Mouse (Mus musculus) megakaryocyte, embryonic 14.5 days (primary cell): ENCODE results near the gene Ptbp3. TPM values are rescaled to one million over a fixed set of nuclear protein-coding genes. Genes with fewer than 3 reads are reported as not detected.

Experiments
- H3K27me3 ChIP-seq: replicated peaks from 2 replicates; pipeline ENCODE3; 2012; ENCODE audit warnings: inconsistent platforms
- H3K36me3 ChIP-seq: replicated peaks from 2 replicates; pipeline ENCODE3; 2012; ENCODE audit warnings: low read length, inconsistent platforms, mixed read lengths
- H3K4me1 ChIP-seq: 2 replicates; pipeline ENCODE4 v1.6.1; 2012; ENCODE audit warnings: inconsistent platforms
- H3K4me3 ChIP-seq: replicated peaks from 2 replicates; pipeline ENCODE3; 2012; ENCODE audit warnings: moderate library complexity, mild to moderate bottlenecking, inconsistent platforms
- H3K9me3 ChIP-seq: 2 replicates; pipeline ENCODE4 v1.6.1; 2012; ENCODE audit warnings: inconsistent platforms
- FLI1 ChIP-seq: IDR thresholded peaks from 2 replicates; pipeline ENCODE4 v1.6.1; 2012; ENCODE audit warnings: low read length, inconsistent platforms, mixed read lengths
- GATA1 ChIP-seq: IDR thresholded peaks from 3 replicates; pipeline ENCODE4 v1.6.1; 2012; ENCODE audit warnings: mixed read lengths, low read length, inconsistent platforms, borderline replicate concordance
- polyA plus RNA-seq: library from polyadenylated mRNA; stranded (reverse); fragments of >175 nt; gene quantifications from 2 replicates; pipeline ENCODE4 v1.2.3, GENCODE M21; 2012; ENCODE audit warnings: low replicate concordance; ENCODE audit not compliant: insufficient read depth

Gene Ptbp3
- polyA plus RNA-seq = 14.1 and 20.4 TPM in 2 replicates

- Histone ChIP-seq H3K9me3 (no peaks in the 10 kb centered on the region), H3K4me1 (peaks cover 34% of the 10 kb centered on the region), H3K36me3 (no peaks in the 10 kb centered on the region), H3K27me3 (no peaks in the 10 kb centered on the region), H3K4me3 (peak within 1 kb of the TSS; percentile 95)
- TF ChIP-seq GATA1 (no peak), FLI1 (no peak)
Observed at GRCm38 (mm10) chr4:59549175-59549976, at the start of gene Ptbp3. Gene Ptbp3, minus strand, starts transcription at chr4:59549364.

- Histone ChIP-seq H3K4me1 (peaks cover 12% of the 10 kb centered on the region; the same call in 1 of the 2 replicates), H3K9me3 (no peaks in the 10 kb centered on the region), H3K36me3 (peaks cover 52% of the 10 kb centered on the region), H3K27me3 (no peaks in the 10 kb centered on the region), H3K4me3 (no peak overlapping the region)
- no peak for TF ChIP-seq GATA1
- no peak for TF ChIP-seq FLI1
Observed at GRCm38 (mm10) chr4:59596556-59596955, 47.4 kb upstream of the Ptbp3 start.

DNA sequence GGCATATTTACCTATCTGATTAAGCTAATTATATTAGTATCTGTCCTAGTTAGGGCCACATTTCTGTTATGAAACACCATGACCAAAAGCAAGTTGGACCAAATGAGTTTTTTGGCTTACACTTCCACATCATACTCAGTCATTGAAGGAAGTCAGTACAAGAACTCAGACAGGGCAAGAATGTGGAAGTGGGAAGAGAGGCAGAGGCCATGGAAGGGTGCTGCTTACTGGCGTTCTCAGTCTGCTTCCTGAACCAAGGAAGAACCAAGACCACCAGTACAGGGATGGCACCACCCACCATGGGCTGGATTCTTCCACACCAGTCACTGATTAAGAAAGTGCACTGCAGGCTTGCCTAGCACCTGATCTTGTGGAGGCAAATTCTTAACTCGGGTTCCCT, 45.5 kb upstream of the Ptbp3 start:
- no peak for TF ChIP-seq GATA1
- no peak for TF ChIP-seq FLI1
- peaks cover 50% of the 10 kb centered on the region for H3K36me3 ChIP-seq

GRCm38 (mm10) chr4:59587872-59588226, 38.7 kb upstream of the Ptbp3 start:
- Histone ChIP-seq H3K4me1 (peaks cover 17% of the 10 kb centered on the region), H3K36me3 (peaks cover 27% of the 10 kb centered on the region), H3K9me3 (no peaks in the 10 kb centered on the region), H3K4me3 (no peak overlapping the region), H3K27me3 (no peaks in the 10 kb centered on the region)
- TF ChIP-seq GATA1 = no peak
- no peak for TF ChIP-seq FLI1

More for the DNA sequence above, 45.5 kb upstream of the Ptbp3 start:
- no peaks in the 10 kb centered on the region for H3K27me3 ChIP-seq
- H3K4me3 ChIP-seq = no peak overlapping the region
- no peaks in the 10 kb centered on the region for H3K9me3 ChIP-seq
- H3K4me1 ChIP-seq = peaks cover 12% of the 10 kb centered on the region; the same call in 1 of the 2 replicates

DNA sequence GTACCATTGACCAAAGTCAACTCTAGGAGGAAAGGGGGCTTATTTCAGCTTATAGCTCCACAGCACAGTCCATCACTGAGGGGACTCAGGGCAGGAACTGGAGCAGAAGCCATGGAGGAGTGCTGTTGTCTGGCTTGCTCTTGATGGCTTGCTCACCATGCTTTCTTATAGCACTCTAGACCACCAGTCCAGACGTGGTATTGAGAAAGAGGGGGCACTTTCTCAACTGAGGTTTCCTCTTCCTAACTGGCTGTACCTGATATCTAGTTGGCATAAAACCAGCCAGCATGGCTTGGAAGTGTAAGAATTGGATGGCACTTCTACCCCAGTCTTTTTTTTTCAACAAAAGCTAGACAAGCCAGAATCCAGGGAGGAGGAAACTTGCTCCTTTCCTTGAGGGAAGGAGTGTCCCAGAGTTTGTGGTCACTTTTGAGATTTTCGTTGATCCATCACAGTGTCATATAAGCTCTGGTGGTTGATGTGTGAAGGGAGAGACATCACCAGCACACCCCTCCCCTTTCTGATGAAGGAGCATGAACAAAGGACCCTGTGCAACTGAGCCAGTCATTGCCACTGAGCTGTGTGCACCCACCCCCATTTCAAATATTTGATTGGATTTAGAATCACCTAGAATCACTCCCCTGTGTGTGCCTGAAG, 38.2 kb upstream of the Ptbp3 start:
- TF ChIP-seq GATA1 (no peak), FLI1 (no peak)
- H3K27me3 ChIP-seq = no peaks in the 10 kb centered on the region
- H3K9me3 ChIP-seq = no peaks in the 10 kb centered on the region
- peaks cover 23% of the 10 kb centered on the region for H3K36me3 ChIP-seq
- H3K4me1 ChIP-seq = peaks cover 18% of the 10 kb centered on the region
- no peak overlapping the region for H3K4me3 ChIP-seq

- Histone ChIP-seq H3K4me1 (peaks cover 30% of the 10 kb centered on the region), H3K4me3 (no peak overlapping the region), H3K9me3 (no peaks in the 10 kb centered on the region), H3K27me3 (no peaks in the 10 kb centered on the region), H3K36me3 (peaks cover 14% of the 10 kb centered on the region)
- TF ChIP-seq FLI1 (no peak), GATA1 (no peak)
Observed at GRCm38 (mm10) chr4:59585097-59585496, 35.9 kb upstream of the Ptbp3 start.

- Histone ChIP-seq H3K4me1 (peaks cover 19% of the 10 kb centered on the region), H3K27me3 (no peaks in the 10 kb centered on the region), H3K9me3 (no peaks in the 10 kb centered on the region), H3K36me3 (peaks cover 7% of the 10 kb centered on the region), H3K4me3 (peak overlapping the region; percentile 93)
- TF ChIP-seq GATA1 (no peak), FLI1 (no peak)
Observed at GRCm38 (mm10) chr4:59582186-59582585, 33.0 kb upstream of the Ptbp3 start.

DNA sequence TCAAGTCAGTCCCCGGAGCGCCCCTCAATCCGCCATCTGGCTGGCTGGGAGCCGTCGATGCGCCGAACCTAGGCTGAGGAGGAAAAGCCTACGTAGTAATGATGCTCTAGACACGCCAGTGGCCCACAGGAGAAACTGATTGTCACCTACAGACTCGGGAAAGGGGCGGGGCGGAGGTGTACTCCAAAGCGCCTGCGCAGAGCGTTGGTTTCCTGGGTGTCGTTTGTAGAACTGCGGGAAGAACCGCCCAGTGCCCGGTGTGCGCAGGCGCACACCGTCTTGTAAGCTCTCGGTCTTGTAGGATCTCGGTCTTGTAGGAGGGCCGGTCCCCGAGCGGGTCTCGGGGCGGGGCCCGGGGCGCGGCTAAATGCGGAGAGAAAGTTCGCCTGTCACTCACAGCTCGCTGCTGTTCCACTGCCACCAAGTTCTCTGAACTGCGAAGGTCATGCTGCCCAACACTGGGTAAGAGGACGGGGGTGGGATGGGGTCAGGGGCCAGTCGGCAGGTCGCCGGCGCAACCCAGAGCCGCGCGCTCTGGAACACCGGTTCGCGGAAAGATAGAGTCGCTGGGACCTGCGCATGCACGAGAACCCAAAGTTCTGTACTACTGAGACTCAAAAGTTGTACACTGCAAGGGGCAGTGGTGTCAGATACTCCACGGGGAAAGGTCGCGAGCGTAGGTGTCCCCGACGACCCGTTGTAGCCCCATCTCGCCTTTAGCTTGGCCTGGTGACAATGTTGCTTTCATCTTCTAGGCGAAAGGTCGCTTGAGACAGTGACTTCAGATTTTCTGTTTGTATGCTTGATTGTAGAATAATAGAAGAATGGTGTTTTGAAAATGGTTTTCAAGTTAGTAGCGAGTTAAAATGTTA, 32.4 kb upstream of the Ptbp3 start, which contains the start of gene Hsdl2:
Gene Hsdl2 (plus strand): TSS at position 250 of the 872 bp plus-strand sequence.
- Histone ChIP-seq H3K36me3 (peaks cover under 1% of the 10 kb centered on the region), H3K9me3 (no peaks in the 10 kb centered on the region), H3K4me1 (peaks cover 13% of the 10 kb centered on the region), H3K27me3 (no peaks in the 10 kb centered on the region), H3K4me3 (peak within 1 kb of the TSS; percentile 93)
- TF ChIP-seq GATA1 (no peak), FLI1 (no peak)

DNA sequence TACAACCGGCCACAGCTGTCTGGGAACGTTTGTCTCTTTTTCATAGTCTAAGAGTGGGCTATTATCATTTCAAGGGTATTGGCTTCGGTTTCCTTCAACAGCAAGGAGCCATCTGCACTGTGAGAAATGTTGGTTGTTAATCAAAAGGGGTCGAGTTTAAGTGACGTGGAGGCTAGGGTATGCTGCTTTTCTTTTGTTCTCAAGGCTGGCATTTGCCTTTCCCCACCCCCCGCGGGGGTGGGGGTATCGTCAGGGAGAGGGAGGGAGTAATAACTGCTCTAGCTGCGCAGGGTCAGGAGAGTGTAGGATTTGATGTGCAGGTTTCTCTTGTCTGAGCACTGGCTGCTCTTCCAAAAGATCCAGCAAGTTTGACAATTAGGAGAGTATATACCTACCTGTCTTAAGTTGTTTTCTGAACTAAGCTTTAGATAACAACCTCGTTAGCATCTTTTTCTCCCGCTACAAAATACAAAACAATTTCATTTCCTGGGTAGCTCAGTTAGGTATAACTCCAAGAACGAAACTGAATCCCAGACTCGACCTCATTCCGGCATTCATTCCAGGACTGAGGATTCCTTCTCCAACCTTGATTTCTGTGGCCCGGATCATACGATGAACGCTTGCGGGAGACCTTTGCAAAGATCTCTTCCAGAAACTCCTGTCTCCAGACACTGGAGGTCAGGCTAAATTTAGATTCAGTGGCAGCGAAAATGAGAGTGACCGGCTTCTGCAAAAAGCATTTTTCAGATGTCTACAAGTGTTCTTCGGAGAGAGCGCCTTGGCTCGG, 31.5 kb upstream of the Ptbp3 start:
- Histone ChIP-seq H3K27me3 (no peaks in the 10 kb centered on the region), H3K4me1 (peaks cover 14% of the 10 kb centered on the region), H3K9me3 (no peaks in the 10 kb centered on the region), H3K36me3 (no peaks in the 10 kb centered on the region), H3K4me3 (peak overlapping the region; percentile 93)
- TF ChIP-seq GATA1 (no peak), FLI1 (no peak)
